Mouse (Mus musculus): Measurements from ENCODE around the gene Capzb. TPM values are rescaled to one million over a fixed set of nuclear protein-coding genes. Genes with fewer than 3 reads are reported as not detected.

Gene Capzb
- total RNA-seq, 2 experiments from 2014 or later: 356 to 380 TPM

DNA sequence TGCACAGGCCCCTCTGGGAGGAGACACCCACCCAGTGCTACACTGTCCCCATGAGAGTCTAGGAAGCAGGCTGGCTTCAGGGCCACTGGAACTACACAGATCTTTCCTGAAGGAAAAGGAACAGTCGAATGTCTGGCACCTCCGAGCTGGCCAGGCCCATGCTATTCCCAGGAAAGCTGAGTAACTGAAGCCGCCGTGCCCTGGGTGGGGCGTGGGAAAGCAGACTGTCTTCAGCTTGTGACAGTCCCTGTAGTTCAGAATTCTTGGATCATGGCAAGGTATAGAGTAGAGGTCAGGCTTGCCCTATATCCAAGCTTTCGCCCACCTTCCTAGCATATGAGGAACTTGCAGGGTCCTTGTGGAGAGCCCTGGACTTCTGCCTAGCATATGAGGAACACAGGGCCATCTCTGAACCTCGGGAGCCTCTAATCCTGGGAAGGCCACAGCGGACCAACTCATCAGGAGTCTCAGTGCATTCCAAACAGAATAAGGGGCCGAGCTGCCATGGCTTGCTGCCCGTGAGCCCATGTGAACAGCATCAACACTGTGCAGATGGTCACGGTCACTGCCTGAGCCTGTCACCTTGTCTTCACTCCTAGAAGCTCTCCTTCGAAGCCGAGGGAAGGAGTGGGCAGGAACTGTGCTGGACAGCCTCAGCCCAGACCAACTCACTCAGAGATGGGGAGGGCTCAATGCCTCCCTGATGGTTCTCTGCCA lies 73.2 kb downstream of the Capzb start:
- no peak for DNase-seq

DNA sequence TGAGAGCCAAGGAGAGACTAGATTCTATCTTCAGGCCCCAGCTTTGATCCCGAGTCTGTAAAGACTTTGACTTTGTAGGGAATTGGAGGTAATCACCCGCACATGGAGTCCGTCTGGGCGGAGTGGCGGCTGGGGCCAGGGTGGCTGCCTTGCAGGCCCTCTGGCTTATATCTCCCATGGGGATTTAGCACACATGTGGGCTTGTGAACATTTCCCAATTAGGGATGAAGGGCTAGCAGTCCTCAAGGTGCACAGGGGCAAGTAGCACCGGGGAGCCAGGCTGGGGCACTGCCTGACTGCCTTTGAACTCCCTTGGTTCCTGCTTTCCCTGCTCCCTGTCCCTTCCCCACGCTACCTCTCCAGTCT lies 73.8 kb downstream of the Capzb start:
- no peak for DNase-seq

DNA sequence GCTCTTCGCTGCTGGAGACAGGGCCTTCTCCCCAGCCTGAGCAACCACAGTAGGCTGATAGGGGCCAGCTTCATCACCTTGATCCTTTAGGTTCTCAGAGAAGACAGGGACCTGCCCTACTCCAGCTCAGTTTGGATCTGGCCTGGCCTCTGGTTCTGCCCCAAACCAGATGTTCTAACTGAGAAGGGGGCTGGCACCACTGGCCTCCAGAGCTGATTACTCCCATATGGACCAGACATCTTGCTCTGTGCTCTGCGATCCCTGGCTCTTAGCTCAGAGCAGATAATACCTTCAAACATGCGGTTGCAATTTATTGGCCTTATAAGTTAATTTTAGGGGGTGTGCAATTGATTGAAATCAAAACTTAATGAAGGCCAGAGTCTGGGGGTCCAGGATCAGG lies 74.6 kb downstream of the Capzb start:
- no peak for DNase-seq

DNA sequence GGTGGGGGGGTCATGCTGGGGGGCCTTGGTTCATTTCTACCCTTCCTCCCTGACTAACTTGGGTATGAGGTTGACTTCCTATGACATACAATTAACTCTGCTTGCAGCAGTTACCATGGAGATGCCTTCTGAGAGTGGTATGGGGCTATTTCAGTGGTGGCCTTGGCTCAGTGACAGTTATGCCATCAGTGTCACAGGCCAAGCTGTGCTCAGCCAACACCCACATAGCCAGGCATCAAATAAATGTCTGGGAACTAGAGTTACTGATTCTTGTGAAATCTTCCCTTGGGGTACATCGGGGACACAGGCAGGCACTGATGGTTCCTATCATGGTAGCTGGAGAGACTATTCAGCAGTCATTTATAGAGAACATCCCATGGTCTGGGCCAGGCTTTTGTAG lies 75.5 kb downstream of the Capzb start:
- no peak for DNase-seq

DNA sequence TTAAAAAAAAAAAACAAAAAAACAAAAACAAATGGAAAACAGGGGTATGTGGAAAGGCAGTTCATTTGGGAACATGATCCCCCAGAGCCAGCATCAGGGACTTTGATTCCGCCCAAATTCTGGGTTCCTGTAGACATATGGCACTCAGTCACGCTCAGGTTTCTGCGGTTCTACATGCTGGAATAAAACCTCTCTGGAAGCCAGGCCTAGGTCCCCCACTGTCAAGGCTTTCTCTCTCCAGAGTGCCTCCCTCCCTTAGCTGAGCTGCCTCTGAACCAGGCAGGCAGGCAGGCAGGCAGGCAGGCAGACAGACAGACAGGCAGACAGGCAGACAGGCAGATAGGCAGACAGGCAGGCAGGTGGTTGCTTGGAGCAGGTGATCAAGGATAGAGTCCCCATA lies 77.5 kb downstream of the Capzb start:
- no peak for DNase-seq

DNA sequence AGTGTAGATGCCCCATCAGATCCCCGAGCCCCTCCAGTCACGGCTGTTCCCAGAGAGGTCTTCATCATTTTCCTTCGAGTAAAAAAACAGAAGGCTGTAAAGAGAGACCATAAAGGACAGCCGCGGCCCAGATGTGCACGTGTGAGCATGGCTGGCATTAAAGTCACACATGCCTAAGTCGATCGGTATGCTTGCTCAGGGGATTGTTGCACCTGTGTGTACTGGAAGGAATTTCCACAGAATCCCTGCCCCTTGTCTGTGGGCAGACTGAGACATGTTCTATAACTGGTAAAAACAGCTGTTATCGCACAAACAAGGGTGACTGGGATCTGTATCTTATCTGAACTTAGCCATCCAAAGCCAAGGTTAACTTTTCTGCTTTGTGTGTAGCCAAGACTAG lies 78.9 kb downstream of the Capzb start:
- no peak for DNase-seq

DNA sequence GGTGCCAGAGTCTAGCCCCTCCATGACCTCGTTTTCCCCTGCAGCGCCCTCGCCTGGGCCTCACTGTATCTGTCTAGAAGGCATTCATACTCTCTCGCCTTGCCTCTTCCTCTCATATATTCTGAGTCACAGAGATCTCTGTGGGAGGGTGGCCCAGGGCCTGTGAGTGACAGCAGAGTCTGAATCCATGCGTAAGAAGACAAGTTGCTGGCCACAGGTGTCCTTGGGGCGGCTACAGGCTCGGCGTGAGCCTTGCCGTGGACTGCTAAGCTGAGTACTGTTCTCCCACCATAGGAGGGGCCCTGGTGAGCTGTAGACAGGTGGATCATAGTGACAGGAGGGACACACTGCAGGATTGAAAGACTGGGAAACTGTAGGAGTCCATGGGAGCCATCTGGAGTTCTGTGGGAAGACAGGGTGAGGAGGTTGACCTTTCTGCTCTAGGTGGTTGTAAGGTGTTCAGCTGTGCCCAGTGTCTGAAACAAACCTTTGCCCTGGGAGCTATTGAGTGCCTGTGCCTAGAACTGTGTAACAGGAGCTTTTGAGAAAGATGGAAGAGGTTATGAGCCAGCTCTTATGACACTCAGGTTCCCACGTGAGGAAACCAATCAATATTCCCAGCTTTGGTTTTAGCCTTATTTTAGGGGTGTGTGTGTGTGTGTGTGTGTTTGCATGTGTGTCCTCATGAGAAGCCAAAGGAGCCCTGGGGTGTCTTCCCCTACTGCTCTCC lies 80.4 kb downstream of the Capzb start:
- no peak for DNase-seq

DNA sequence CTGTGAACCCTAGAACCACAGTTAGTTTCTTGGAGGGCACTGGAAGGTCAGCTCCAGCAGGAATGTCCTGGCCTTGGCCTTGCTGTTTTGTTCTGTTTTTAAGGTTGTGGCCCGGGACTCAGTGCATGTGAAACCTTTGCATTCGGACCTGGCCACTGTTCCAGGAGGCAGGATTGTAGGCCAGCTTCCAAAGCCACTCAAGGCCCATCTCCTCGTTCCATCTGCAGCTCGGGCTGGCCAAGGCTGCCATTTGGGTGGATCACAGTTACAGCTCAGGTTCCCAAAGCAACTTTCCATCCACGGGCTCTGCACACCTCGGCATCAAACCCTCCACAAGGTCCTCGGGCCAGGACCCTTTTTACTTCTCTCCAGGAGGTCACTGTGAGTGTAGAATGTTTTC lies 81.9 kb downstream of the Capzb start:
- DNase-seq: peak in 1 of 2 experiments; percentile 44

DNA sequence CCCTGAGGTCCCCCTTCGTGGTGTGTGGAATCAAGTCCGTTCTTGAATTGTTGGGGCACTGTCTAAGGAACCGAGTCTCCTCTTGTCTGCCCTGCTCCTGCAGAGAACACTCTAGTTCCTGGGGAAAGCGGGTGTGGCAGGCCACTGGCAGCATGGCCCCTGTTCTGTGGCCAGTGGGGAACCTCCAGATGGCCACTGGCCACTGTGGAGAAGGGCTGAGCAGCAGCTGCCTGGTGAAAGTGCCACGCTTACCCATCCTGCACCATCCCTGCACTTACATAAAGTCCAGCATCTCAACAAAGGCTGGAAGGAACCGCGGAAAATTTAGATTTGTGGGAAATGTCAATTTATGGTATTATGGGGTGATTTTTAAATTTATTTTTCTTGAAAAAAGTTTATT lies 83.7 kb downstream of the Capzb start:
- DNase-seq: no peak

DNA sequence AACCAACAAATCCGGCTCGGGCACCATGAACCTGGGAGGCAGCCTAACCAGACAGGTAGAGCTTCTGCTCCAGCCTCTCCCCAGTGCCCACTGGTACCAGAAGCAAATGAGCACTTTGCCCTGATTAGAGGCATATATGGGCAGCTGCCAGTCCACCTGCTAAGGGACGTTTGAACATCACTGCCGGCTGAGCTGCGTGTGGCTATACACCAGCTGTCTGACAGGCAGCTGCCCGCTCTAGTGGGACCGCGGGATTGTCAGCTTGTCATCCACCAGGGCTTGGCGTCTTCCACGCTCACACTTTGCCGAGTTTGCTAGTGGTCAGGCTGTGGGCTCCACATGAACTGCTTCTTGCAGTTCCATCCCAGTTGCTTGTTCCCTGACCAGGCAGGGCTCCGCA lies 87.8 kb downstream of the Capzb start:
- DNase-seq: no peak

DNA sequence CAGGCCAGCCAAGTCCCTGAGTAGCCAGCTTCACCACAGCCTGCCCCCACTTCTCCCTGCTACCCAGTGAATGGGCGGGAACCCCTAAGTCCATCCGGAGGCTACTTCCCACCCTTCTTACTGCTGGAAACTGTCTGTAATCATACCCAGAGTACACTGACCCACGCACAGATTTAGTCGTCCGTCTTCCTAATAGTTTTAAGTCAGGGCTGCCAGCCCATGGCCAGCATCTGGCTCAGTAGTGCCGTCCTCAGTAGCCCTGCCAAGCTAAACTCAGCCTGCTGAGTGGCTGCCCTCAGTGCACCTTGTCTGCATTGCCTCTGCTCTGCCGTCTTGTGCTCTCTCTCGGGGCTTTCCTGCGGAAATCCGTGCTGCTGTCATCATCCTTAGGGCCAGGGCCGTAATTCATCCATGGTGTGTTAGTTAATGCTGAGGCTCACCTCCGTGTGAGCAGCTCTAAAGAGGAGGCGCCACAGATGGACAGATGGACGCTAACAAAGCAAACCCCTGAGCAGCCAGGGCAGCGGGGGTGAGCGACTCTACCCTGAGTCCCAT lies 89.2 kb downstream of the Capzb start:
- no peak for DNase-seq

DNA sequence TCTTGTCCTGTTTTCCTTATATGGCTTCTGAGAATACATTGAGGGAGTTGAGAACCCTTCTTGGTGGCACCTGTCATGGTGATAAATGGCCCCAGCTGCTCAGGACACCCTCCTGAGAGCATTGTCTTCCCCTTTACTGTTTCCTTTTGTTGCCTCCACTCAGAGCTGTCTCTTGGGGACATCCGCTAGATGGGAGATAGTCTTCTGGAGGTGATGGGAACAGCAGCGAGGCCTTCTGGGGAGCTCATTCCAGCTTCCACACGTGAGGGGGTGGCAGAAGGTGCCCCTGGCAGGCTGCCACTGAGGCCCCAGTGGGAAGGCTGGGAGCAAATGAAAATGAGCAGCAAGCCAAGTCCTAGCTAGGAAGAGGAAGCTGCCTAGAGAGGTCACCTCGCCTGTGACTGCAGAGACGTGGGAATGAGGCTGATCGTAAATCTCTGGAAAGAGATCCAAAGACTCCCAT lies 90.3 kb downstream of the Capzb start:
- DNase-seq: peak; percentile 45 to 60

DNA sequence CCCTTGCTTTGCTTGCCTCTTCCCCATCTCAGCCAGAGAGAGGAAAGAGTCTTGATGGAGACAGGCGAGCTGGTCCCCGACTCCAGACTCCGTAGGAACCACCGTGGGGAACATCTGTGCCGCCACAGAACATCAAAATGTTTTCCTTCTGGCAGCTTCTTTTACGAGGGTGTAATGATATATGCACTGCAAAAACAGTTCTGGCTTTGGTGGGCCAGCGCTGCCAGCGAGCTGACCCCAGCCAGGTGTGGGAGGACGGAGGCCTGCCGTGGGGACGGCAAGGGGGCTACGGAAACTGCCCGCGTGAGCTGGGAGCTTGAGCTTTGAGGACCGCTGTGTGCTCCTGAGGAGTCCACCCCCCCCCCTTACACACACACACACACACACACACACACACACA lies 92.2 kb downstream of the Capzb start:
- DNase-seq: no peak

DNA sequence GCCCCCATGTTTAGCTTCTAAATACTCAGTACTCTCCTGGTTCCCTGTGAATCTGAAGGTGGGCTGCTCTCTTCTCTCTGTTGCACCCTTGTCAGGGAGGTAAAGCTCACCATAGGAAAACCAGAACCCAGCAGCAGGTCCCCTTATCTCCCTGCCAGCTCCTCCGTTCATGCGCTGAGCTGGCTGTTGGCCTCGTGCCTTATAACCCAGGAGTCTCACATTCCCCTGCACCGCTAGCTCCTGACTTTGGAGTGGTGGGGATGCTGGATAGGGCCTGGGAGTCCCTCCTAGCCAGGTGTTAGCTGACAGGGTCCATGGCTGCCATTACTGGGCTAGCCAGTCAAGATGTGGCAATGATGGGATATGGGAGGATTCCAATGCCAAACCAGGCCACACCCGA lies 93.5 kb downstream of the Capzb start:
- DNase-seq: no peak

DNA sequence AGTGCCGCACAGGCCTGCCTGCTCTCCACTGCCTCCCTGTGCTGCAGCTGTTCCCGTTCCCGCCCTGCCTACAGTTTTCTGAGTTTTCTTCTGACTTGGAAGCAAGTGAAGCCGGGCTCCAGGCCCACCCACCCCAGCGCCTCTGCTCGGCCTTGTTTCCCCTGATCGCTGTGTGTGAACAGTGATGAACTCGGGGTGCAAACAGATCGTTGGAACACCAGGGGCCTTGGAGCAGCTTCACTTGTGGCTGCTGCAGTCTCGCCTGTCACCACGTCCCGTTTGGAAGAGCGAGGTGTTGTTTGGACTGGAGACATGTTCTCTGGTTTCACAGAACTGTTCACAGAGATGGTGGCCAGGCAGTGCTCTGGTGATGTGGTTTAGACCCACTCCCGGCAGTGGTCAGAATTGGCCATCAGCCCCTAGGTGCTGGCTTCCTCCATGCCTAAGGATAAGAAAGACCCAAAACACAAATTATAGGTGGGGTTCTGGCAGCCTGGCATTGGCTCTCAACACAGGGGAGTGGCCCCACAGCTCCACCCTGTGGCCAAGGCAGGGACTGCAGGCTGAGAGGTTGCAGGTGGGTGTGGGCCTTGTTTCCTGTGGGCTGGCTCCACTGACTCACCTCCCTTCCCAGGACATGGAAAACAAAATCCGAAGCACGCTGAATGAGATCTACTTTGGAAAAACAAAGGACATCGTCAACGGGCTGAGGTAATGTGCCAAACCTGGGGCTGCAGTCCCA lies 94.6 kb downstream of the Capzb start:
- DNase-seq: peak; percentile 87 to 93

DNA sequence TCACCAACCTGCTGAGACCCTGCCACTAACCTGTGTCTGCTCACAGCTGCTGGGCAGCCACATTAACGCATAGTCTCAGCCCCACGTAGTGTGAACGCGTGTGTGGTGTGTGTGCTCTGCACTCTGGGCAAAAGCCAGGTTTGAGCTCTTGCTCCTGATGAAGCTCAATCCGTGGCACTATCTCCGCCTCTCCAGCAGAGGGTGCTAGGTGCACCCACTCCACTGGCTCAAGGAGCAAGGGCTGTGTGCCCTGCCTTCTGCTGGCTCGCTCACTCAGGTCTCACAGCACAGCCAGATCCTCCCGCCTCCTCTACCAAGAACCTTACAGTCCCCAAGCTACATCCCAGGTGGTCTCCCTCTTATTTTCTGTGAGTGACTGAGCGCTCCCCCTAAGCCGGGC lies 96.3 kb downstream of the Capzb start:
- DNase-seq: peak; percentile 56 to 60

DNA sequence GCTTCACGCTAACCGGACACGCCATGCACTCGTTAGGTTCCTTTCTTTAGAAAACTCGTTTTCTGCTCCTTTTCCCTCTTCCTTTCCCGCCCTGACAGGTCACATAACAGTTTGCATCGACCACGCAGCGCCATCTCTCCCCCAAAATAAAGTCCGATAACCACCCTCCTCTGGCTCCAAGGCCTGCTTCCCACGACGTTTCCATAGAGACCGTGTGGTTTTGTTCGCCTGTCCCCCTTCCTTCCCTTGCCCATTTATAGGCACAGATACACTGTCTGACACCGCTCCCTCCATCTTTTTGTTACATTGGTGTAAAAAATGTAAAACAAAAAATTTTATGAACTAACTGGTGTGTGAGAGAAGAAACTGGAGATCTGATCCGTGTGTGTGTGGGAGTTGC lies 98.4 kb downstream of the Capzb start:
- DNase-seq: no peak

DNA sequence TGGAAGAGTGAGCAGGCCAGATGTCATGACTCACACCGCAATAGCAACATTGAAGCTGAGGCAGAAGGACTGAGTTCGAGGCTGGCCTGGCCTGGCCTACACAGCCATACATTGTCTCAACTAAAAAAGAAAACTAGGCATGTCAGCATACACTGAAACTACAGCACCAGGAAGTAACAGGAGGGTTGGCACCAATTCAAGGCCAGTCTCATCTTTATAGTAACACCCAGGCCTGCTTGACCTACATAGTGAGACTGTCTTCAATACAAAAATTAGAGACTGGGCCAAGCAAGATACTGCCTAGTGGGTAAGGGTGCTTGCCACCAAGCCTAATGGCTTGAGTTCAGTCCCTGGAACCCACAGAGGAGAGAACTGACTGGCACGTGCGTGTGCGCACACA lies 99.3 kb downstream of the Capzb start:
- no peak for DNase-seq

DNA sequence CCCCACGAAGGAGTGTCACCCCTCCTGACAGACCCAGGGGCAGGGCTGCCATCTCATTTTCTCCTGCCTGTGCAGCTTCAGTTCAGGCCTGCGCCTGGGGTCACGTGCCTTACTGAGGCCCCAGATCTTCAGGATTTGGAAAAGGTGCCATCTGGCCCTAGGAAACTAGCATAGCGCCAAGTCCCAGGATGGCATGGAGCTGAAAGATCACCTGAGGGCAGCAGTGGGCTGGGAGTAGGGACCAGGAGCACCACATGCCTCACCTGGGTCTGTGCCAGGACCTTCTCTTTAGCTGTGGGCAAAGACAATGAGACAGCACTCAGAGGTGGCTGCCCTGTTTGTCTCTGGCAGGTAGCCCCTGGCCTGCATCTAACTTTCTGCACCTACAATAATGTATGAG lies 104.9 kb downstream of the Capzb start:
- DNase-seq: peak; percentile 75 to 77

DNA sequence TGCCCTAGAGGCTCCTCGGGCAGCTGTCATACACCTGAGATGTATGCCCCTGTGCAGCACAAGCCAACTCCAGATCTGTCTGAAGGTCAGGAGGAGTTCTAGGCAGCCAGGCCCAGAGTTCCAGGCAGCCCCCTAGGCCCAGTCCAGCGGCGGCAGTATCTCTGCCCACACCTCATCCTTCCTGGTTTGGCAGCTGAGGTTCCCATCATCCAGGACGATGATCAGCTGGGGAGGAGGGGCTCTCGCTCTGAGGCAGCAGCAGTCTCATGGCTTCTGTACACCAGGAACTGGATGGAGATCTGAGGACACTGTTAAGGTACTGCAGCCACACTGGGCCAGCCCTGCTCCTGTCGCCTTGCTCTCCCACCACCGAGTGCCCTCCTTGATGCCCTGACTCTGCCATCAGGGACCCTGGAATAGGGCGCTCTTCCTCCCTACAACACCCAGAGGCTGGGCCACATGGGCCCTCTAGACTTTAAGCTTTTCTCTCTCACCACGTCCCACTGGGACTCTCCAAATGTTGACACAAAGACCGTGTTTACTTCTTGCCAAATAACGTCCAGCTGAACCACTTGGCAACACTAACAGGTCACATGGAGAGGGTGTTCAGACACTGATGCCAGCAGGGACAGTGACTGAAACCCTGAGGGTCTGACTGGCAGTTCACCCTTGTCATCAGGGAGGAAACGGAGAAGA lies 106.1 kb downstream of the Capzb start:
- no peak for DNase-seq

DNA sequence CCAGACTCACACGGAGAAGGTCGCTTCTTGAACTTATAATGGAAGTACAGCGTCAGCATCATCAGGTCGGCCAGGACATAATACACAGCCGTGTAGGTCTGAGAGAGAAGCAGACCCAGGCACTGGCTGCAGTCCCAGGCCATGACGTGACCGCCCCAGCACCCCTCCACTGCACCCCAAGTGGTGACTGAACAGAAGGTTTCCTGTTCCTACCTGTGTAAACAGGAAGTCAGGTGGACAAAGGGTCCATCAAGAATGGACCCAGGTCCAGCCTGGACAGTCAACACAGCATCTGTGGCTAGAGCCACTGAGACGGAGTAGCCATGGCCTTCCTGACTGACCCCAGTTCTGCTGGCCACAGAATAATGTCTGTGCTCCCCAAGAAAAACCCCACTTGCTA lies 109.1 kb downstream of the Capzb start:
- no peak for DNase-seq

DNA sequence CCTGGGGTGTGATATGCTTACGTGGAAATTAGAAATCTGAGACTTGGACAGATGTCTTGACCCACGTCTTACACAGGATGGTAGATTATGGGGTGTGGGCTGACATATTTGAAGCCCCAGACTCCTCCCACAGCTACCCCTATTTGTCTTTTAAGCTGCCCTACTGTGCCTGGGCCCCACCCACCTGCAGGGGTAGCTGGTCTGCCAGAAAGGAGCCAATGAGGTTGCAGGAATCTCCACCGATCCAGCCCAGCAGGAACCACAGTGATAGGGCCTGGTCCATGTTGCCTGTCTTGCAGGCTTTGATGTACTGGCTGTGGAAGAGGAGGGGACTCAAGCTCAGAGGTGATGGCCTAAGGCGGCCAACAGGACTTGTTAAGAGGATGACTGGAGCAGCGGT lies 109.5 kb downstream of the Capzb start:
- no peak for DNase-seq
